Mouse (Mus musculus): Measurements from ENCODE around the gene Adgrl2.

Gene Adgrl2

DNA sequence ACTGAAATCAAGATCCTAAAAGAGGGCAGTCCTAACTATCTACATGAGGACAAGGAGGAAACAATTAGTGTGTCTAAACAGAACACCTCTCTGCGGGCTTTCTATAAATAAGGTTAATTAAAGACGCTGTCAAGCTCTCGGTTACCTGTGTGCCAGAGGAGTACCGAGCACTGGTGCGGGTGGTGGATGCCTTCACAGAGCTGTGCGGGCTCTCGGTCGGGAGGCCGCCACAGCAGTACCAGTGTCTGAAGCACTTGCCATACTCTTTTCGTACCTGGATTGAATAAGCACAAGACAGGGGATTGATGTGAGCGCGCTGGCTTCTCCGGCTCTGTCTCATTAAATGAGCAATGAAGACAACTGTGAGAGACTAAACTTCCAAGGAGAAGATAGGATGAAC, 166.8 kb downstream of the Adgrl2 start:
- in situ Hi-C loops (cut with MboI, MseI): no loop called here

DNA sequence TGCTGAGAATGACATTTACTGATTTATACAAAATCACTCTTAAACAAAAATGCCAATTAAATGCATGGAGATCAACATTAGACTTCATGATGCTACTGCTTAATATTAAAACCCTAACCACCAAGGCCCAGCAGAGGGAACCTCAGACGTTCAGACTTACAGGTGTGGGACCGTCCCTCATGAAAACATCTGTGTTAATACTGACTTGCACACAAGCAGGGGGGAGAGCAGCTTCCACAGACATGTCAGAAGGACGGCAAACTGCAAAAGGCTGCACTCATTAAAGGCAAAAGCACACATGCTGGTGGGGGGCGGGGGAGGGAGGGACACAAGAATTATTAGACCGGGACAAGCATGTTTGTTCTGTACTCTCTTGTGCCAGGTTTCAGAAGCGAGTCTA, 168.7 kb downstream of the Adgrl2 start:
- in situ Hi-C loops (cut with MboI, MseI): no loop called here

DNA sequence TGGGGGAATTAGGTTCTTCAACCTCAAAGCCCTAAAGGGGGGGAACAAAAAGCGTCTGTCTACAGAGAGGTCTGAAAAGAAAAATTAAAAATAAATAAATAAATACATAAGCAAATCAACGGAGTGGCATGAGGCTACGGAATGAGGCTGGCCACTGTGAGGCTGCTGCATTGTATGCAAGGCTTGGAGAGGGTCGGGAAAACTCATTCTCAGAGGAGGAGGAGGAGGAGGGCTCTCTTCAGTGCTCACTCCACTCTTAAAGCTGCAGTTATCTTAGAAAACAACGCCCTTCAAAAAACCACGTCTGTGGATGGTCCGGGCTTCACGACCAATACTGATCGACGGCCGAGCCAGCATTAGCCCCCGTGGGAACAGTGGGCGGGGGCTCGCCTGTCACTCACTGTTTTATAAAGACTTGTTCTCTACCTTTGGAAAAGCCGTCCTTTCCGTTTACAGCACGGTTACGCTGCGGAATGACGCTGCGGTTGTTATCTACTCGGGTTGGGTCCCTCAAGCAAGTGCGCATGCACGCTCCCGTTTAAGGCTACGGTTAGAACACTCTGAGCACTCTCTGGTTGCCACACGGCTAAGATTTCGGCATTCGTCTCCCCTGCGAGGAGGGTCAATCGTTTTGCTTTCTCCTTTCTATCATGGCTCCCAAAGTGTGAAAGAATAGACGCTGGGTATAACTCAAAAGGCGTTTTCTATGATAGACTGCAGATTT, 170.9 kb downstream of the Adgrl2 start:
- in situ Hi-C loops (cut with MboI, MseI): no loop called here

DNA sequence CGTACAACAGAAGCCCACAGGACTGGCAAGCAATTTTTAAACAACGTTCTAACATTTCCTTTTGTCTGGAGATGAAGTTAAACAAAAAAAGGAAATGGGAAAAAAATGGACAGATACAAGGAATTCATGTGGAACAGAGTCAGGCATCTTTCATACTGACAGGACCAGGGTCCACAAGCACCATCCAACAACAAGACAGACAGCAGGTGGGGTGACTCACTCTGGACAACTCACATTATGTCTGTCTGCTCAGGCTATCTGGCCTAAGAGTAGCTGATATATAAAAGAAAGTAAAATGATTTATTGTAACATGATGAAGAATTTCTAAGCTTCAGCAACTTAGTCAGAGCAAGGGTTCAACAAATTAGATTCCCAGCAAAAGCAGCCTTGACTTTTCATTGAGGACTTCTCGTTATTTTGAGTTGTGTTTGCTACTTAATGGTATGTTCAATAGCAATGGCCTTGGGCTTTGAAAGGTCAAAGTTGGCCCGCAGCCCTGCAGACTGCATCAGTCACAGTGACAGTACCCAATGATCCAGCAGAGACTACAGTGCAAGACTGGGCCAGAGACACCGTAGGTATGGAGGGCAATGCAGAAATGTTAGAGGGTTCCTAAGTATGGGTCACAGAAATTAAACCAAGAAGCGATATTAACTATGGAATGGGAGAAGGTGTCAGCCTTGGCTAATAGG, 171.8 kb downstream of the Adgrl2 start:
- in situ Hi-C loops (cut with MboI, MseI): no loop called here

DNA sequence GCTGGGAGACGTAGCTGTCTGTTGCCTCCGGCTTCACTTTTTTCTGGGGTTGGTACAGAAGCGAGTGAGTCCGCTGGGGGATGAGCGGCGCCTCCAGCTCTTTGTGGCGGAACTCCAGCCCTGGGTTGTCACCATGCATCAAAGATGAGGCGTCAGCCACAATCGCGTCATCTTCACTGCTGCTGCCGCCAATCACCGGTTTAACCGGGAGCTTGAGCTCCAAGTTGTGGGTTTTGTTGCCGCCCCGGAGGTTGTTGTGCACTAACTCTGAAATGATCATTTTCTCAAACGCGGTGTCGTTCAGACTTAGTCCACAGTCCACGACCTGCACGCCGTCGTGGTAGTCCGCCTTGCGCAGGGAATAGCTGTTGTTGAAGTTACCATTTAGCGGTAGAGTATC, 172.9 kb downstream of the Adgrl2 start:
- in situ Hi-C loops (cut with MboI, MseI): no loop called here

DNA sequence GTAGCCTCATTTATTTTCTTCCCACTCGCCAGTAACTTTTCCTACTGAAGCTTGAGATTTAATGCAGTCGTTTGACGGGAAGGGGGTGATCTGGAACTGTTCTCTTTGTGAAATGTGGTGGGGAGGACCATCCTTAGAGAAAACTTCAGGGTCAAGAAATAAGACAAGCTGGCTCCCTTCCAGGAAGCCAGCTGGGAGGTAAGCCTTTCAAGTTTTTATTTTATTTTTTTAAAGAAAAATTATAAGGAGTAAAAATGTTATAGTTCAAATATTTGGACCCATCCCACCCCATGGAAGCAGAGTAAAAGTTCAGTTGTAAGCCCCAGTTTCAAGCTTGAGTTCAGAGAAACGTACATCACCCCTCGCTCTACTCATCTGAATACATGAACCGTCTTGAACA, 177.2 kb downstream of the Adgrl2 start:
- in situ Hi-C loops (cut with MboI, MseI): no loop called here

DNA sequence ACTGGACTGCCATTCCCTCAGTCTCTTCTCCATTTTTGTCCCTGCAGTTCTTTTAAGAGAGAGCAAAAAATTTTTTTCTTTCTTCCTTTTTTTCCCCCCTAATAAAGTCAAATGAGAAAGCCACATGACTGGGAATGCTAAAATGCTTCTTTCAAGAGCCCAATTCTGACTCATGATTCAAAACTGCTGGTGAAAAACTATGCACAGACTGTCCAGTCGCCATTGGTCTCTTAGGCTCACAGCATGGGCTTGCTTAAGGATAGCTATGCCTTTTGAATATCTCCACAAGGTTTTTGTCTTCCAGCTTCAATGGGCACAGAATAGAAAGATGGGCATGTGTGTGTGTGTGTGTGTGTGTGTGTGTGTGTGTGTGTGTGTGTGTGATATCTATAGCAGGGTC, 178.3 kb downstream of the Adgrl2 start:
- in situ Hi-C loops (cut with MboI, MseI): no loop called here

DNA sequence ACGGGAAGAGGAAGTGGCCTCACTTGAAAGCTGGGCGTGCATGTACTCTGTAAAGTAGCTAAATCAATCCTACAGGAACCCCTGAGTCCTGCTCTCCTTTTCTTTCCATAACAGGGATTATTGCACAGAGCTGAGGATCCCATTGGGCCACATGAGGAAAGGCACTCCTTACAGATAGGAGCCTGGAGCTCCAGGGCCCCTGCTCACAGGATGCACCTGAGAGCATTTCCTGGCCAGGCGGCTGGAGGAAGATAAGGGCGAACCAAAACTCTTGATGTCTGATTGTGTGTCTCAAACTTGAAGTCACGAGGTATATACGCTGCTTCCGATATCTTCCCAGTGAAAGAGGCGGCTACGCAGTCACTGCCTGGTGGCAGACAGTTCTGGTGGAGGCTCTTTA, 183.4 kb downstream of the Adgrl2 start:
- in situ Hi-C loops (cut with MboI, MseI): no loop called here

DNA sequence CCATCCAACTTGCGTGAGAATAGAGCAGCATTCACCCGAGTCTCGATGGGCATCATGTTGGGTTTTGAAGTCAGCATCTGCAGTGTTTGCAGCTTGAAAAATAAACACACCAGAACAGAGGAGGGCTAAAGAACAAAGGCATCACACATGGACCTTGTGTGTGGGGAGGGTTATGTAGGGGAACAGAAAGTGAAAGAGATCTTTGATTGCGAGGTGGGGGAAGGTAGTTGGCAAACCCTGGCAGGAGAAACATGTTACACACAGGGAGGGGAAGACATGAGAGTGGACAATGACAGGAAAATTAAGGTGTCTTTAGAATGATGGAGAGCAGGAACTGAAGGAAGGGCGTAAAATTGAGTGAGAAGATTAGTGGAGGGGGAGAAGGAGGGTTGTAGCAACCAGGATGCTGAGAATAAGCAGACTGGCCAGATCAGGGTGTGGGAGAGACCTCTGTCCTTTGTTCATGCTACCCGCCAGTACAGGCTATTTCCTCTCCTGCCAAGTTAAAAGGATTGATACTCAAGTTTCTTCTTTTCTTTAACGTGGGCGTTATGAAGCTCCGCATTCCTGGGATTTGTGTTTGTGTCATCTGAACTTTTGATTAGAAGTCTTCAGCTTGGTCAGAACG, 197.0 kb downstream of the Adgrl2 start:
- in situ Hi-C loops (cut with MboI, MseI): no loop called here

DNA sequence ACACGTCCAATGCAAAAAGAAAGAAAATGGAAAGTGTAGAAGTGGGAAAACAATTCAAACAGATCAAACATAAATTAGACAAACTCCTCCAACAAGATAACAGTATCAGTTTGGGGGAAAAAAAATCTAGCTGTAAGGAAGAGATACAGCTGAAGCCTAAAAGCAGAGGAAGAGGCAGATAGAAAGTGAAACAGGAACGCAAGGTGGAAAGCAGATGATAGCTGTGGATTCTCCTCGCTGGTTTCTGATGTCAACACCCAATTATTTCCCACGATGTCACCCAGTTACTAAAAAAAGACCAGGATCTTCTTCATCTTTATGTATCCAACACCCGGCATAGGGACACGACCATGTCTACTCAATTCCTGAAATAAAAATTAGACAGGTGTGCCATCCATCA, 220.0 kb downstream of the Adgrl2 start:
- in situ Hi-C loops (cut with MboI, MseI): no loop called here
